Mouse (Mus musculus): ENCODE data around the gene Apeh.

- TF ChIP-seq CTCF (IDR thresholded peaks at IDR 0.05; ENCODE audit: control insufficient read depth, insufficient read depth, insufficient replicate concordance, low read depth, low read length) (no peak), POLR2A (IDR thresholded peaks at IDR 0.05; ENCODE audit: control insufficient read depth, low read depth, low read length) (no peak)
These were observed 24.9 kb downstream of the Apeh start for GRCm38 (mm10) chr9:108069529-108069928.

Measured in testis, adult 2 months (tissue).